Mouse (Mus musculus): ENCODE data around the gene Gm5868. TPM values are rescaled to one million over a fixed set of nuclear protein-coding genes. Genes with fewer than 3 reads are reported as not detected.
"Not testable (repeated sequence)": the region's sequence is repeated elsewhere in the genome, so short reads cannot be mapped to it uniquely, and the experiment has no call there.

The Gm5868 gene
- polyA plus RNA-seq, 1 experiment: 0.15 TPM

GRCm38 (mm10) chr5:72603138-72603537, 15.8 kb upstream of the Gm5868 start:
- 93% methylated on average over 4 of the region's 4 CpGs for WGBS
- Histone ChIP-seq H3K27me3 (ENCODE audit: control insufficient read depth, insufficient read depth, low read length) (no peaks in the 10 kb centered on the region), H3K27ac (ENCODE audit: control insufficient read depth, insufficient read depth, low read length) (no peak overlapping the region), H3K4me1 (replicated peaks; ENCODE audit: control insufficient read depth, insufficient read depth, low read length) (no peaks in the 10 kb centered on the region), H3K4me3 (ENCODE audit: control insufficient read depth, insufficient read depth, low read length) (no peak overlapping the region), H3K36me3 (ENCODE audit: control insufficient read depth, insufficient read depth, low read length) (no peaks in the 10 kb centered on the region)
- no peak for TF ChIP-seq POLR2A (IDR thresholded peaks at IDR 0.05; ENCODE audit: control insufficient read depth, extremely low read depth, insufficient read depth, low read length, poor library complexity)
- TF ChIP-seq CTCF (IDR thresholded peaks at IDR 0.05; ENCODE audit: borderline replicate concordance, control insufficient read depth, extremely low read depth, insufficient read depth, low read length, poor library complexity): no peak
- DNase-seq: no peak

DNA sequence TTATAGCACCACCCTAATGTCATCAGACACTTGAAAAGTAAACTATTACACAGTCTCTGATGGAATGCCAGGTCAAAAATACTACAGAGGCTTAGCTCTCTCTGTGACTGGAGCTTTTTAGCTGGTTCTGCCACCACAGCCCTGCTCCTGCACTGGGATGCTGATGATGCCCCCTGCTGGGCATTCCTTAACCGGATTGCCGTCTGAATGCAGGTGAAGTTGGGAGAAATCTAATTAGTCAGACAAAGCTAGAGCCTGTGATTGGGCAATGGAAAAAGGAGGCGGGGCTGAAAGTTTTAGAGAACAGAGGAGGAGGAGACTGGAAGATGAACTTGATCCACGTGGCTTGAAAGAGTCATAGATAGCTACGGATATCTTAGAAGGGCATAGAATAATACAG, 13.7 kb upstream of the Gm5868 start:
- Histone ChIP-seq H3K27me3 (ENCODE audit: control insufficient read depth, insufficient read depth, low read length) (no peaks in the 10 kb centered on the region), H3K36me3 (ENCODE audit: control insufficient read depth, insufficient read depth, low read length) (no peaks in the 10 kb centered on the region), H3K4me3 (ENCODE audit: control insufficient read depth, insufficient read depth, low read length) (no peak overlapping the region), H3K27ac (ENCODE audit: control insufficient read depth, insufficient read depth, low read length) (no peak overlapping the region), H3K4me1 (replicated peaks; ENCODE audit: control insufficient read depth, insufficient read depth, low read length) (no peaks in the 10 kb centered on the region)
- TF ChIP-seq POLR2A (IDR thresholded peaks at IDR 0.05; ENCODE audit: control insufficient read depth, extremely low read depth, insufficient read depth, low read length, poor library complexity) (no peak), CTCF (IDR thresholded peaks at IDR 0.05; ENCODE audit: borderline replicate concordance, control insufficient read depth, extremely low read depth, insufficient read depth, low read length, poor library complexity) (peak; percentile 45; the same call in 1 of the 2 replicates)
- 16% methylated on average over 5 of the region's 5 CpGs for WGBS
- peak; percentile 61 for DNase-seq

DNA sequence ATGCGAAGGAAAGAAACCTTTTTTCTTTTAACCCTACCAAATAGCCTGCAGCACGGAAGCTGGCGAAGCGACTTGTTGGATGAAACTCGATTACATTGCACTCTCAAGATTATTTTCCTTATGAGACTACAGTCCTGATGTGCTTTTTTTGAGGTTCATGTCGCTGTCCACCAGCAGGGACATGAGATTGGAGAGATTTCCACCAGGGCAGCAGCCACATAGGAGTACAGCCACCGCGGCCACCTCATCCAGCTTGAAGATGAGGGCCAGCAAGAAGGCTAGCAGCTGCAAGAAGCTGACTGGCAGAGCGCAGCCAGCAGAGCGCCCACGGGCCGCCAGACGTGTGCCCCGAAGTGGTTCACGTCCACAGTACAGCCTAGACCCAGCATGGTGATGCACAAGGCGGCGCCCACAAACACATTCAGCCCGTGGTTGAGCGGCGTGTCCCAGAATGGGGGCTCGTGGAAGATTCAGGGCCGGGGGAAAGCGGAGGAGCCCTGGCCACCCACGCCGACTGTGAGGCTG, 622 bp downstream of the Gm5868 start:
- WGBS: 51% methylated on average over 25 of the region's 25 CpGs
- not testable (repeated sequence) for H3K4me3 ChIP-seq (ENCODE audit: control insufficient read depth, insufficient read depth, low read length); H3K27ac ChIP-seq (ENCODE audit: control insufficient read depth, insufficient read depth, low read length); H3K27me3 ChIP-seq (ENCODE audit: control insufficient read depth, insufficient read depth, low read length); DNase-seq; H3K36me3 ChIP-seq (ENCODE audit: control insufficient read depth, insufficient read depth, low read length); H3K4me1 ChIP-seq (replicated peaks; ENCODE audit: control insufficient read depth, insufficient read depth, low read length)

DNA sequence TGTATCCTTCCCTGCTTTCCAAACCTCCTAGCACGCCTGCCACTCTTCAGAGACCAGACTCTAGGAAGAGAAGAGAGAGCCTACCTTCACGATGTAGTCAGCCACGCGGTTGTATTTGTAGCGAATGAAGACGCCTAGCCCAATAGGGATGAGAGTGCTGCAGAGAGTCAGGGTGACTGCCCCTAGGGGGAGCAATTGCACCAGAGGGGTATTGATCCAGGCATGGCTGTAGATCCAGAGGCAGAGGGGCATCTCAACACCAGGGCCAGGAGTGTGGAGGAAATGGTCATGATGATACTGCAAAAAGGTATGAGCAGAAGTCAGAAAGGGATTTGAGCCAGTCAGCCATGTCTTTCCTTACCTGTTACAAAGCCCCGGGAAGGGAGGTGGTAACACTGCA, 1.2 kb downstream of the Gm5868 start:
- not testable (repeated sequence) for H3K27me3 ChIP-seq (ENCODE audit: control insufficient read depth, insufficient read depth, low read length); H3K36me3 ChIP-seq (ENCODE audit: control insufficient read depth, insufficient read depth, low read length); H3K4me1 ChIP-seq (replicated peaks; ENCODE audit: control insufficient read depth, insufficient read depth, low read length); H3K4me3 ChIP-seq (ENCODE audit: control insufficient read depth, insufficient read depth, low read length); H3K27ac ChIP-seq (ENCODE audit: control insufficient read depth, insufficient read depth, low read length)
- DNase-seq: peak; percentile 16
- 48% methylated on average over 7 of the region's 7 CpGs for WGBS

- H3K27me3 ChIP-seq (ENCODE audit: control insufficient read depth, insufficient read depth, low read length); H3K27ac ChIP-seq (ENCODE audit: control insufficient read depth, insufficient read depth, low read length); DNase-seq; H3K4me1 ChIP-seq (replicated peaks; ENCODE audit: control insufficient read depth, insufficient read depth, low read length); H3K36me3 ChIP-seq (ENCODE audit: control insufficient read depth, insufficient read depth, low read length): not testable (repeated sequence)
- WGBS: 22% methylated on average over 20 of the region's 21 CpGs
- H3K4me3 ChIP-seq (ENCODE audit: control insufficient read depth, insufficient read depth, low read length): peak within 1 kb of the TSS; percentile 24
Observed at GRCm38 (mm10) chr5:72580970-72581332, 6.4 kb downstream of the Gm5868 start, which contains the start of gene Zar1. Zar1 (minus strand) TSS chr5:72581254.

- not testable (repeated sequence) for H3K36me3 ChIP-seq (ENCODE audit: control insufficient read depth, insufficient read depth, low read length); H3K27ac ChIP-seq (ENCODE audit: control insufficient read depth, insufficient read depth, low read length); H3K4me1 ChIP-seq (replicated peaks; ENCODE audit: control insufficient read depth, insufficient read depth, low read length); H3K27me3 ChIP-seq (ENCODE audit: control insufficient read depth, insufficient read depth, low read length)
- 7% methylated on average over 65 of the region's 73 CpGs for WGBS
- peak overlapping the region; percentile 24 for H3K4me3 ChIP-seq (ENCODE audit: control insufficient read depth, insufficient read depth, low read length)
- peak; percentile 9 for DNase-seq
Observed at GRCm38 (mm10) chr5:72580088-72580969, 7.0 kb downstream of the Gm5868 start.

- H3K36me3 ChIP-seq (ENCODE audit: control insufficient read depth, insufficient read depth, low read length); H3K4me3 ChIP-seq (ENCODE audit: control insufficient read depth, insufficient read depth, low read length); DNase-seq; H3K27me3 ChIP-seq (ENCODE audit: control insufficient read depth, insufficient read depth, low read length); H3K4me1 ChIP-seq (replicated peaks; ENCODE audit: control insufficient read depth, insufficient read depth, low read length); H3K27ac ChIP-seq (ENCODE audit: control insufficient read depth, insufficient read depth, low read length): not testable (repeated sequence)
- WGBS: 79% methylated on average over 10 of the region's 10 CpGs
Observed at GRCm38 (mm10) chr5:72579599-72579998, 7.8 kb downstream of the Gm5868 start.
